Mouse (Mus musculus) lung, adult 18-20 months (tissue): ENCODE results near the gene Ackr3.

Experiments
- DNase-seq, 2 experiments: peaks; one replicate each; pipeline ENCODE4 v3.0.0; 2022; ENCODE audit warnings: mixed read lengths in 2 of 2

Ackr3 gene

GRCm38 (mm10) chr1:90260704-90261581 lies 57.2 kb downstream of the Ackr3 start:
- no peak for DNase-seq

- DNase-seq: no peak
These were observed 58.6 kb downstream of the Ackr3 start for GRCm38 (mm10) chr1:90262380-90262779.
